Mouse (Mus musculus) left cerebral cortex, adult 18-20 months (tissue): ENCODE results near the gene Gm10306. TPM values are rescaled to one million over a fixed set of nuclear protein-coding genes. Genes with fewer than 3 reads are reported as not detected.

Source experiments
- DNase-seq, 2 experiments: peaks; one replicate each; pipeline ENCODE4 v3.0.0; 2021 to 2022; ENCODE audit warnings: low spot score in 2 of 2, mixed read lengths in 1 of 2
- long read RNA-seq, 2 experiments: library from polyadenylated mRNA; stranded (forward); transcript quantifications; one replicate each; pipeline ENCODE4 v2.0.0; 2021
- total RNA-seq, 2 experiments: library from RNA; stranded (reverse); gene quantifications; 2 replicates each; pipeline ENCODE4 v1.2.3; 2021

Gene Gm10306
- total RNA-seq, result not detected
- long read RNA-seq, experiment 1, result 0 reads
- long read RNA-seq, experiment 2, result 0 reads

GRCm38 (mm10) chr4:94556265-94557054, at the start of gene Gm10306, which contains the start of gene Caap1:
TSS of gene Gm10306 (plus strand) at chr4:94556546.
TSS of gene Caap1 (minus strand) at chr4:94556796.
- peak; percentile 94 to 96 for DNase-seq

- no peak for DNase-seq
These were observed 41.0 kb upstream of the Gm10306 start for GRCm38 (mm10) chr4:94515366-94515765.

GRCm38 (mm10) chr4:94517631-94518030, 38.7 kb upstream of the Gm10306 start:
- DNase-seq, result peak; percentile 43 to 59

- DNase-seq, result no peak
These were observed 33.0 kb upstream of the Gm10306 start for GRCm38 (mm10) chr4:94523321-94523720.

- no peak for DNase-seq
These were observed 26.9 kb upstream of the Gm10306 start for GRCm38 (mm10) chr4:94529448-94529847.

- no peak for DNase-seq
These were observed 23.1 kb upstream of the Gm10306 start for GRCm38 (mm10) chr4:94533205-94533604.

DNA sequence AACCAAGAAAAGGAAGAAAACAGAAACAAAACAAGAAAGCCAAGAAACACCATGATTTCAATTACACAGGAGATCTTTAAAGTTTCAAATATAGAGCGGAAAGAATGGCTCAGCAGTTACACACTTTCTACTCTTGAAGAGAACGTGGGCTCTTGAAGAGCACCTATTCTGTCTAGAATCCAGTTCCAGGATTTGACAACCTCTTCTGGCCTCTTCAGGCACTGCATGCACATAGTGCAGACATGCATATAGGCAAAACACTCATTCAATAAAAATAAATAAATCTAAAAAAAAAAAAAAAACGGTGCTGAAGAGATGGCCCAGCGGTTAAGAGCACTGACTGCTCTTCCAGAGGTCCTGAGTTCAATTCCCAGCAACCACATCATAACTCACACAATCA, 13.3 kb upstream of the Gm10306 start:
- DNase-seq, result no peak

DNA sequence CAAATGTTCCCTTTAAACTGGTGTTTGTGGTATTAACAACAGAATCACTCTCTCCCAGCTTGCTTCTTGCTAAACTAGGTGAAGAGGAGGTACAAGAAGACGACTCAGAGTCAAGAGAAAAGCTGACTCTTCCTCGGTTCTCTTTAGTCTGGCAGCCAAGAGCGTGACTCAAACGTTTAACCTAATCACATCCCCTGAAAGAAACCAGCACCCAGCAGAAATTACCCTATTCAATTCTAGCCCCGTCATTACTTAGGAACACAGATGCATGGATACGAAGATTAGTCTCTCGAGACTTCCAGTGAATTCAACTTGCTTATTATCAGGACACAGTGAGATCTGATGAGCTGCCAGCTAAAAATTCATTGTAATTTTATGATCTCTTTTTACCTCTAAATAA, 12.0 kb upstream of the Gm10306 start:
- DNase-seq, result no peak

DNA sequence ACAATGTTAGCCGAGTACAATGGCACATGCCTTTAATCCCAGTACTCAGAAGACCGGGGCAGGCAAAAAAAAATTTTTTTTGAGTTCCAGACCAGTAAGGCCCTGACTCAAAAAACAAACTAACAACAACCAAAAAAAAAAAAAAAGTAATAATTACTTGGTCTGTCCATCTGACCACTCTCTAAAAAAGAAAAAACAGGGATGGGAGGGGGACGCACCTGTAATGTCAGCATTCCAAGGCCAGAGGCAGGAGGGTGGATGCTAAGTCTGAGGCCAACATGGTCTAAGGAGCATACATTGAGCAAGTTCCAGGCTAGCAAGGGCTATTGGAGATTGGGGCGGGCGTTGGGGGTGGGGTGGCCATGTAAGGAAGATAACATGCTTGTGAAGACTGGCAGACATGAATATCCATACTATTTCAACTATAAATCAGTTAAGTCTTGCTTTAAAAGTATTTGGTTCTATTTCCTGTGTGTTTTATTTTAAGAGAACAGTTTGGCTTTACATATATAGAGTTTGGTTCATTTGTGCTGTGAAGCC, 1.3 kb upstream of the Gm10306 start:
- DNase-seq, result no peak

DNA sequence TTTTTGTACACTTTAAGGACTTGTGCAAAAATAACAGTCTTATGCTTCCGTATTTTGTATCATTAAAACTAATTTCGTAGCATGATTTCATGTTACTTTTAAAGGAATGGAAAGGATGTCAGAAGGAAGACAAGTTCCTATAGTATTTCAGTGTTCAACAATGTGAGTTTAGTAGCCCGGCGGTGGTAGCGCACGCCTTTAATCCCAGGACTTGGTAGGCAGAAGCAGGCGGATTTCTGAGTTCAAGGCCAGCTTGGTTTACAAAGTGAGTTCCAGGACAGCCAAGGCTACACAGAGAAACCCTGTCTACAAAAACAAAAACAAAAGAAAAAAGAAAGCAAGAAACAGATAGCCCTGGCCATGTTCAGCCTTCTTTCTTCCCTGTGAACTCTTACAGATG, 799 bp downstream of the Gm10306 start:
- no peak for DNase-seq

GRCm38 (mm10) chr4:94559266-94559665, 2.9 kb downstream of the Gm10306 start:
- DNase-seq, result no peak

GRCm38 (mm10) chr4:94560316-94560715, 4.0 kb downstream of the Gm10306 start:
- DNase-seq, result no peak

GRCm38 (mm10) chr4:94561954-94562648, 5.8 kb downstream of the Gm10306 start:
- DNase-seq, result no peak

DNA sequence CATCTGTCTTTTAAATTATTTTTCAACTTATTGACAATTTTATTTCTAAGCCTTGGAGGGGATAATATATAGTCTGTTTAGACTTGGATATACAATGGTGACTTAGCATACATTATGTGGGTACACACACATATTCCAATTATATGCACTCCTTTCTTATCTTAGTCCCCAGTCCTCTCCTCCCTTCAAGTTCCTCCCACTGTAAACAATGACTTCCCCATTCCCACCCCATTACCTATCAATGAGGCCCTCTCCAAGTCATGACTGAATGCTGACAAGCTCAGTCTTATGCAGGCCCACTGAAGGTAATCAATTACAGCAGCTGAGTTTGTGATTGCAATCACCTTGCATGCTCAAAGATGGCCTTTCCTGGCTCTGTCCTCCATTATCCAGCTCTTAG, 8.0 kb downstream of the Gm10306 start:
- no peak for DNase-seq

DNA sequence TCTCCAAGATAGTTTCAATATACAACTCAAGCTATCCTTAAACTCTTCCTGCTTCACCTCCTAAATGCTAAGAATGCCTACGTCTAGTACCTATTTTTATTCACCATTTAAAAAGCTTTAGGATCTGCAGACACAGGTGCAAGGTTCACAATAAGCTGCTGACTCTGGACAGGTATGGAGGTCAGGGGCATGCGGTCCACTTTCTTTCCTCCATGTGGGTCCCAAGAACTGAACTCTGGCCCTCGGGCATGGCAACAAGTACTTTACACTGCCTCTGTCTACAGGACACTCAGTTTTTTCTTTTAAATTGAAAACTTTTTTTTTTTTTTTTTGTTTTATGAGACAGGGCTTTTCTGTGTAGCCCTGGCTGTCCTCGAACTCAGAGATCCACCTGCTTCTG, 16.3 kb downstream of the Gm10306 start:
- DNase-seq, result no peak

- DNase-seq, result no peak
These were observed 35.5 kb downstream of the Gm10306 start for GRCm38 (mm10) chr4:94591765-94592381.

DNA sequence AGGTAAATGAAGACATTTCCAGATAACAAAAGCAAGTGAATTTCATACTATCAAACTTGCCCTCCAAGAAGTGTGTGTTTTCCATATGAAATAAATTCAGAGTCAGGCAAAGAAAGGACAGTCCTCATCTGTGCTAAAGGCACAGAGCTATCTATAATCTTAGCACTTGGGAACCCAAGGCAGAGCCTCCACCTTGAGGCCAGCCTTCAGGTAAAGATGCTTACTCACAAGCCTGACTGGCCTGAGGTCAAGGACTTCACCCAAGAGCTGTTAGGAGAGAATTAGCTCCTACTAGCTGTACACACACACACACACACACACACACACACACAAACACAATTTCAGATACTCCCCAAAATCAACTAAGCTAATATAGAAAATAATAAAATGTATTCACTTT, 36.4 kb downstream of the Gm10306 start:
- DNase-seq, result no peak

GRCm38 (mm10) chr4:94601395-94601794, 45.0 kb downstream of the Gm10306 start:
- no peak for DNase-seq

- peak in 1 of 2 experiments; percentile 44 for DNase-seq
These were observed 46.2 kb downstream of the Gm10306 start for GRCm38 (mm10) chr4:94602496-94603030.

- DNase-seq, result peak; percentile 90 to 97
These were observed 46.8 kb downstream of the Gm10306 start, which contains the start of gene Plaa for GRCm38 (mm10) chr4:94603031-94603629. TSS of gene Plaa (minus strand) at chr4:94603244.

DNA sequence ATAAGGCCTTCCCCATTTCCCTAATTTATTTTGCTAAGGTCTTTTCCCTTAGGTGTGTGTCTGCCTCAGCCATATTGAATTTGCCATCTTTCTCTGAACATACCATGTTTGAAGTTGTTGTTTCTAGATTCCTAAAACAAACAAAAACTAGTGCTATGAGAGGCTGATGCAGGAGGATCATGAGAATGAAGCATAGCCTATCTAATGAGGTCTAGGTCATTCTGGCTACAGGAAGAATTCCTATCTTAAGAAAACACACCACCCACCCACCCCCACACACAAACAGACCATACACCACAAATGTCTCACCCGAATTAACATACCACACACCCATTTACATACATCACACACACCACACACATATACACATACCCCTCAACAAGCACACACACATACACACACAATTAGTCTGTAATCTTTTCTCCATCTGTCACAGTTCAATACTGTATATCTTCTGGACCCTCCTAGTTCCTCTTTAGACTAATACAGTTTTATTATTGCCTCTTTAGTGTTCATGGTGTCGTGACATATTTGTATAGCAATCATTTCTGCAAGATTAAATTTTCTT, 48.2 kb downstream of the Gm10306 start:
- DNase-seq, result no peak
